In genomic region chr17:25823452-25823851, GRCm38 (mm10) we compare ENCODE assay signal across 8 mouse cellular contexts. TPM values are rescaled to one million over a fixed set of nuclear protein-coding genes. Genes with fewer than 3 reads are reported as not detected.
A peak's percentile ranks its signal among the peaks of the same experiment; 100 is the strongest.
DNase-seq lines count a peak whose midpoint lies in the region; ATAC-seq lines count a peak whose summit lies in the region.

Gene Wdr24 (plus strand): TSS chr17:25823627.

- WGBS in forebrain, embryonic 14.5 days = under 1% methylated on average over 18 of the region's 18 CpGs
- WGBS in hindbrain, embryonic 12.5 days = under 1% methylated on average over 18 of the region's 18 CpGs

- H3K9ac ChIP-seq in forebrain, embryonic 14.5 days (ENCODE audit: low read length) = peak within 1 kb of the TSS; percentile 72
- H3K9ac ChIP-seq in hindbrain, embryonic 12.5 days = peak within 1 kb of the TSS; percentile 80

- peaks cover 16% of the 10 kb centered on the region for H3K27me3 ChIP-seq in forebrain, embryonic 14.5 days (replicated peaks; ENCODE audit: control insufficient read depth, insufficient read depth, low read length)
- H3K27me3 ChIP-seq in hindbrain, embryonic 12.5 days = peaks cover 24% of the 10 kb centered on the region

- DNase-seq in NIH3T3 (ENCODE audit: low read depth) = peak; percentile 93
- DNase-seq in cerebellum, adult 11 months = peak; percentile 80
- DNase-seq in forebrain, embryonic 14.5 days (ENCODE audit: low spot score) = peak; percentile 95
- DNase-seq in layer of hippocampus, postnatal 10 days (ENCODE audit: low spot score in 2 of 2) = peak; percentile 83 to 87
- DNase-seq in lung, postnatal 10 days = peak; percentile 89
- peak; percentile 80 for DNase-seq in retina, postnatal 7 days (ENCODE audit: low read depth, low spot score)
- peak; percentile 82 for DNase-seq in yolk sac, embryonic 10.5 days (ENCODE audit: low spot score)

- peak within 1 kb of the TSS; percentile 46 for H3K4me3 ChIP-seq in forebrain, embryonic 14.5 days (ENCODE audit: low read depth, low read length)
- H3K4me3 ChIP-seq in hindbrain, embryonic 12.5 days = peak within 1 kb of the TSS; percentile 55

- H3K9me3 ChIP-seq in forebrain, embryonic 14.5 days (replicated peaks; ENCODE audit: control insufficient read depth, low read length) = no peaks in the 10 kb centered on the region
- H3K9me3 ChIP-seq in hindbrain, embryonic 12.5 days (replicated peaks) = no peaks in the 10 kb centered on the region

- peak within 1 kb of the TSS; percentile 96 for H3K4me2 ChIP-seq in forebrain, embryonic 14.5 days (ENCODE audit: low read length)
- peak within 1 kb of the TSS; percentile 74 for H3K4me2 ChIP-seq in hindbrain, embryonic 12.5 days (replicated peaks)

- ATAC-seq in forebrain, embryonic 14.5 days = peak; percentile 83
- ATAC-seq in hindbrain, embryonic 12.5 days (ENCODE audit: low FRiP score) = peak; percentile 51

- H3K4me1 ChIP-seq in forebrain, embryonic 14.5 days (ENCODE audit: control insufficient read depth, insufficient read depth, low read length) = peaks cover 17% of the 10 kb centered on the region
- peaks cover 49% of the 10 kb centered on the region for H3K4me1 ChIP-seq in hindbrain, embryonic 12.5 days

- peak within 1 kb of the TSS; percentile 64 for H3K27ac ChIP-seq in forebrain, embryonic 14.5 days (ENCODE audit: low read depth, low read length)
- peak within 1 kb of the TSS; percentile 70; the same call in 1 of the 2 replicates for H3K27ac ChIP-seq in hindbrain, embryonic 12.5 days

- peaks cover 39% of the 10 kb centered on the region for H3K36me3 ChIP-seq in forebrain, embryonic 14.5 days (ENCODE audit: control insufficient read depth, insufficient read depth, low read length)
- peaks cover 36% of the 10 kb centered on the region for H3K36me3 ChIP-seq in hindbrain, embryonic 12.5 days

RNA-seq across cellular contexts. Expression of gene Wdr24, which starts in this region (rescaled TPM):
- 33.3 and 37.4 TPM in 2 replicates for polyA plus RNA-seq in forebrain, embryonic 14.5 days (2014; fragmentation: Nextera tagmentation; extraction: Ambion mirVana)
- 25.9 and 27.0 TPM in 2 replicates for polyA plus RNA-seq in hindbrain, embryonic 12.5 days (2016; fragmentation: Nextera tagmentation; extraction: Ambion mirVana)
- total RNA-seq in layer of hippocampus, postnatal 10 days (2021) = 10 to 100 TPM; 21.0 to 24.1 TPM

Comparison
In these comparisons a context has a peak if more than half of its experiments do, and no peak if none do; other contexts are left out.
1. Peak in every context shown above with its lines: DNase-seq, ATAC-seq, H3K4me3 ChIP-seq and H3K27ac ChIP-seq.